Mouse (Mus musculus): ENCODE measurements at regions not wholly inside any gene's neighbourhood (a gene's known extent, or its start where the extent isn't known, plus 50 kb on each side); places are given as distances from the start of the nearest gene placed in this dataset.

- Histone ChIP-seq H3K27me3 (no peaks in the 10 kb centered on the region), H3K4me1 (no peaks in the 10 kb centered on the region), H3K27ac (no peak overlapping the region), H3K4me2 (no peak overlapping the region), H3K9ac (no peak overlapping the region), H3K36me3 (ENCODE audit: poor library complexity, severe bottlenecking) (no peaks in the 10 kb centered on the region), H3K4me3 (no peak overlapping the region), H3K9me3 (replicated peaks) (no peaks in the 10 kb centered on the region)
- no peak for ATAC-seq
- 81% methylated on average over 1 of the region's 1 CpGs for WGBS
Measured at GRCm38 (mm10) chr17:48592457-48592856, 137.8 kb downstream of the Unc5cl start.

GRCm38 (mm10) chr17:48595418-48595963, 140.8 kb downstream of the Unc5cl start:
- Histone ChIP-seq H3K9ac (no peak overlapping the region), H3K36me3 (ENCODE audit: poor library complexity, severe bottlenecking) (no peaks in the 10 kb centered on the region), H3K27me3 (no peaks in the 10 kb centered on the region), H3K4me1 (no peaks in the 10 kb centered on the region), H3K4me2 (no peak overlapping the region), H3K9me3 (replicated peaks) (no peaks in the 10 kb centered on the region), H3K4me3 (no peak overlapping the region), H3K27ac (no peak overlapping the region)
- 75% methylated on average over 10 of the region's 10 CpGs for WGBS
- no peak for ATAC-seq

- 0 out of 2 replicates have a peak, but pooled peaks cover 2% of the 10 kb centered on the region for H3K27me3 ChIP-seq
- H3K36me3 ChIP-seq (ENCODE audit: poor library complexity, severe bottlenecking), result no peaks in the 10 kb centered on the region
- H3K4me1 ChIP-seq, result no peaks in the 10 kb centered on the region
- no peak overlapping the region for H3K4me3 ChIP-seq
- H3K27ac ChIP-seq, result no peak overlapping the region
- 76% methylated on average over 3 of the region's 3 CpGs for WGBS
- H3K4me2 ChIP-seq, result no peak overlapping the region
- no peak for ATAC-seq
- H3K9me3 ChIP-seq (replicated peaks), result no peaks in the 10 kb centered on the region
- no peak overlapping the region for H3K9ac ChIP-seq
Measured at GRCm38 (mm10) chr17:48596406-48596805, 141.7 kb downstream of the Unc5cl start.

GRCm38 (mm10) chr17:48597301-48597700, 142.6 kb downstream of the Unc5cl start:
- Histone ChIP-seq H3K4me3 (no peak overlapping the region), H3K36me3 (ENCODE audit: poor library complexity, severe bottlenecking) (no peaks in the 10 kb centered on the region)
- 93% methylated on average over 1 of the region's 1 CpGs for WGBS

GRCm38 (mm10) chr17:48598471-48599141, 143.9 kb downstream of the Unc5cl start:
- ATAC-seq, result no peak
- Histone ChIP-seq H3K4me3 (no peak overlapping the region), H3K9ac (no peak overlapping the region), H3K9me3 (replicated peaks) (no peaks in the 10 kb centered on the region), H3K4me1 (no peaks in the 10 kb centered on the region), H3K4me2 (no peak overlapping the region), H3K36me3 (ENCODE audit: poor library complexity, severe bottlenecking) (no peaks in the 10 kb centered on the region), H3K27me3 (0 out of 2 replicates have a peak, but pooled peaks cover 4% of the 10 kb centered on the region), H3K27ac (no peak overlapping the region)
- WGBS, result 87% methylated on average over 16 of the region's 16 CpGs

More at GRCm38 (mm10) chr17:48597301-48597700, 142.6 kb downstream of the Unc5cl start:
- Histone ChIP-seq H3K4me1 (no peaks in the 10 kb centered on the region), H3K9ac (no peak overlapping the region), H3K27me3 (0 out of 2 replicates have a peak, but pooled peaks cover 4% of the 10 kb centered on the region), H3K4me2 (no peak overlapping the region), H3K9me3 (replicated peaks) (no peaks in the 10 kb centered on the region), H3K27ac (no peak overlapping the region)
- no peak for ATAC-seq

GRCm38 (mm10) chr17:48600176-48600575, 145.5 kb downstream of the Unc5cl start:
- Histone ChIP-seq H3K4me1 (no peaks in the 10 kb centered on the region), H3K27me3 (0 out of 2 replicates have a peak, but pooled peaks cover 4% of the 10 kb centered on the region), H3K27ac (no peak overlapping the region), H3K9me3 (replicated peaks) (no peaks in the 10 kb centered on the region), H3K4me2 (no peak overlapping the region), H3K4me3 (no peak overlapping the region), H3K36me3 (ENCODE audit: poor library complexity, severe bottlenecking) (no peaks in the 10 kb centered on the region), H3K9ac (no peak overlapping the region)
- WGBS, result 64% methylated on average over 6 of the region's 6 CpGs
- ATAC-seq, result no peak

- peak; percentile 65 for ATAC-seq
- H3K4me3 ChIP-seq, result no peak overlapping the region
- H3K4me2 ChIP-seq, result no peak overlapping the region
- no peaks in the 10 kb centered on the region for H3K4me1 ChIP-seq
- no peaks in the 10 kb centered on the region for H3K9me3 ChIP-seq (replicated peaks)
- H3K27me3 ChIP-seq, result 0 out of 2 replicates have a peak, but pooled peaks cover 4% of the 10 kb centered on the region
- H3K9ac ChIP-seq, result no peak overlapping the region
- WGBS, result 4% methylated on average over 6 of the region's 6 CpGs
- no peaks in the 10 kb centered on the region for H3K36me3 ChIP-seq (ENCODE audit: poor library complexity, severe bottlenecking)
- no peak overlapping the region for H3K27ac ChIP-seq
Measured at GRCm38 (mm10) chr17:48602554-48602953, 147.9 kb downstream of the Unc5cl start.

GRCm38 (mm10) chr17:48606767-48607166, 152.1 kb downstream of the Unc5cl start:
- no peaks in the 10 kb centered on the region for H3K9me3 ChIP-seq (replicated peaks)
- no peak overlapping the region for H3K27ac ChIP-seq
- WGBS, result 90% methylated on average over 4 of the region's 4 CpGs
- no peaks in the 10 kb centered on the region for H3K4me1 ChIP-seq
- ATAC-seq, result no peak
- no peak overlapping the region for H3K4me2 ChIP-seq
- H3K27me3 ChIP-seq, result no peaks in the 10 kb centered on the region
- no peak overlapping the region for H3K4me3 ChIP-seq
- no peaks in the 10 kb centered on the region for H3K36me3 ChIP-seq (ENCODE audit: poor library complexity, severe bottlenecking)
- H3K9ac ChIP-seq, result no peak overlapping the region

- Histone ChIP-seq H3K36me3 (ENCODE audit: poor library complexity, severe bottlenecking) (no peaks in the 10 kb centered on the region), H3K4me2 (no peak overlapping the region), H3K4me1 (no peaks in the 10 kb centered on the region), H3K27me3 (no peaks in the 10 kb centered on the region), H3K9me3 (replicated peaks) (no peaks in the 10 kb centered on the region), H3K9ac (no peak overlapping the region), H3K27ac (no peak overlapping the region), H3K4me3 (no peak overlapping the region)
- ATAC-seq, result no peak
- 71% methylated on average over 3 of the region's 3 CpGs for WGBS
Measured at GRCm38 (mm10) chr17:48608315-48608714, 153.6 kb downstream of the Unc5cl start.

- Histone ChIP-seq H3K9me3 (replicated peaks) (peaks cover 8% of the 10 kb centered on the region; the same call in 1 of the 2 replicates), H3K4me2 (no peak overlapping the region), H3K4me3 (no peak overlapping the region), H3K9ac (no peak overlapping the region), H3K36me3 (ENCODE audit: poor library complexity, severe bottlenecking) (no peaks in the 10 kb centered on the region), H3K4me1 (no peaks in the 10 kb centered on the region), H3K27ac (no peak overlapping the region), H3K27me3 (no peaks in the 10 kb centered on the region)
- no peak for ATAC-seq
- WGBS, result 94% methylated on average over 10 of the region's 10 CpGs
Measured at GRCm38 (mm10) chr17:48610107-48610506, 155.4 kb downstream of the Unc5cl start.

GRCm38 (mm10) chr17:48610806-48611205, 156.1 kb downstream of the Unc5cl start:
- H3K27me3 ChIP-seq, result no peaks in the 10 kb centered on the region
- no peak overlapping the region for H3K4me3 ChIP-seq
- ATAC-seq, result no peak
- WGBS, result 81% methylated on average over 8 of the region's 8 CpGs
- no peaks in the 10 kb centered on the region for H3K4me1 ChIP-seq
- no peaks in the 10 kb centered on the region for H3K36me3 ChIP-seq (ENCODE audit: poor library complexity, severe bottlenecking)
- H3K27ac ChIP-seq, result no peak overlapping the region
- H3K9ac ChIP-seq, result no peak overlapping the region
- peaks cover 8% of the 10 kb centered on the region; the same call in 1 of the 2 replicates for H3K9me3 ChIP-seq (replicated peaks)
- no peak overlapping the region for H3K4me2 ChIP-seq

GRCm38 (mm10) chr17:48613491-48613890, 158.8 kb downstream of the Unc5cl start:
- Histone ChIP-seq H3K4me3 (no peak overlapping the region), H3K9me3 (replicated peaks) (peaks cover 8% of the 10 kb centered on the region; the same call in 1 of the 2 replicates), H3K9ac (no peak overlapping the region), H3K4me2 (no peak overlapping the region), H3K36me3 (ENCODE audit: poor library complexity, severe bottlenecking) (no peaks in the 10 kb centered on the region), H3K27ac (no peak overlapping the region), H3K4me1 (no peaks in the 10 kb centered on the region), H3K27me3 (no peaks in the 10 kb centered on the region)
- no peak for ATAC-seq
- 91% methylated on average over 5 of the region's 5 CpGs for WGBS

All from forebrain, embryonic 13.5 days (tissue).